Mouse (Mus musculus): ENCODE results near the gene Smyd2.

Gene Smyd2

DNA sequence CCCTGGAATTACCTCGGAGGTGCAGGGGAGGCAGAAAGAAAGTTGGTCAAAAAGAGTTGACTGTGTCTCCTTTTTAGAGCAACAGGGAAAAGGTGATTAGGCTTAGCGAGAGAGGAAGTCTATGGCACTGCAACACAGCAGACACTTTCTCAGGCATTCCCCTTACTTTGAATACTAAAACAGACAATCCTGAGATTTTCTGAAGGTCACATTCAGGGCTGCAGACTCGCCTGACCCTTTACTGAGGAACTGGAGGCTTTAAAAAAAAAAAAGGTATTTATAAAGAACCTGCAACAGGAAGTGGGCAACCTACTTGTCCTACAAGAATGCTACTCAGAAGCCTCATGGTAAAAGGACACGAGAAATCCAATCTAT, 5.0 kb downstream of the Smyd2 start:
- no peak for DNase-seq (ENCODE audit: low spot score)

DNA sequence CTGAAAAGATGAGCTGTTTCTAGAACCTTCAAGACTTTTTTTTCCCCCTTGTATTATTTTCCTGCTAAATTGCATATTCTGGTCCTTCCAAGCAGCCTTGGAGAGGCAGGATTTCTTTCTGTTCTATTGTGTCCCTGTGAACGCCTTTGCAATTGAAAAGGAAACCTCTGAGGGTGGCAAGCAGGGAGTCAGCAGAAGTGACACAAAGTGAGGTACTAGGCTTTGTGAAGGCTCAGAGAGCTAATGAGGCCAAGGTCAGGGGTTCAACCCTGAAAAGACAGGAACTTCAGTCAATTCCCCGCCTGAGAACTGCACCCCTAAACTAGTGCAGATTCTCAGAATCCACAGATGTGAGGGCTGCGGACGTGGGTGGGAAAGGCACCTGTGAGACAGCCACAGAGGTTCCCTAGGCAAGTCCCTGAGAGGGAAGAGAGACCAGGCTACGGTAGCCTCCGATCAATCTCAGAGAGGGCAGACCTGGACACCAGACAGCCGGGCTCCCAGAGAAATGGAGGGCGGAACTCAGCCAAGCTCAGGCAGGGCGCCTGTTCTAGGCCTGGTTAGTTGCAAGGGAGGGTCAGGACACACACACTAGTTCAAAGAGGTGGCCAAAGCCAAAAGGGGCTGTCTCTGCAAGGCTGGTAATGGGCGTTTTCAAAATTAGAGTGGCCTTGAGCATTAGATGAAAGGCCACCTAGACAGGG, 5.6 kb downstream of the Smyd2 start:
- no peak for DNase-seq (ENCODE audit: low spot score)

DNA sequence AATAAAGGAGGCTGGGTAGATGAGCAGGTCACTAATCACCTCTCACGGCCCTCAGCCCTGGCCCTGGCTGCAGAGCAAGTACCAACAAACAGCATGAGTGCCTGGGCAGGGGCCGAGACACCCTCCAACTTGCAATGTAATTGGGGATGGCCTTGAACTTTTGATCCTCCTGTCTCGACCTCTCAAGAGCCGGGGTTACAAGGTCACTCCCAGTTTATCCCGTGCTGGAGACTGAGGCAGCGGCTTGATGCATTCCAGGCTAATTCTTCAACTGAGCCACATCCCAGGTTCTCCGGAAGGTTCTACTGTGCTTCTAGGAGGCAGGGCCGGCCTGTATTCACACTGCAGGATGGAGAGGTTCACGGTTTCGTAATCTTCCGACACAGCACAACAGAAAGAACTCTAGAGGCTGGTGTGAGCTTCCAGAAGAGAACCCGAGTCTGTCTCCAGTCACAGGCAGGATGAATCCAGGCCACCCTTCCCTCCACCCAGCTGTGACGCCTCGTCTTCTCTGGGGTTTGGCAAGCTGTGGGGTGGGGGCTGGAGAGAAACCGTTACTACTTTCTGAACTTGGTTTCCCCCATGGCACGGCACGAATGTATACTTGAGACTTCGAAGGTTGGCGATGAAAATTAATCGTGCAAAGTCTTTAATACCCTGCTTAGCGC, 8.9 kb downstream of the Smyd2 start:
- DNase-seq (ENCODE audit: low spot score): no peak

DNA sequence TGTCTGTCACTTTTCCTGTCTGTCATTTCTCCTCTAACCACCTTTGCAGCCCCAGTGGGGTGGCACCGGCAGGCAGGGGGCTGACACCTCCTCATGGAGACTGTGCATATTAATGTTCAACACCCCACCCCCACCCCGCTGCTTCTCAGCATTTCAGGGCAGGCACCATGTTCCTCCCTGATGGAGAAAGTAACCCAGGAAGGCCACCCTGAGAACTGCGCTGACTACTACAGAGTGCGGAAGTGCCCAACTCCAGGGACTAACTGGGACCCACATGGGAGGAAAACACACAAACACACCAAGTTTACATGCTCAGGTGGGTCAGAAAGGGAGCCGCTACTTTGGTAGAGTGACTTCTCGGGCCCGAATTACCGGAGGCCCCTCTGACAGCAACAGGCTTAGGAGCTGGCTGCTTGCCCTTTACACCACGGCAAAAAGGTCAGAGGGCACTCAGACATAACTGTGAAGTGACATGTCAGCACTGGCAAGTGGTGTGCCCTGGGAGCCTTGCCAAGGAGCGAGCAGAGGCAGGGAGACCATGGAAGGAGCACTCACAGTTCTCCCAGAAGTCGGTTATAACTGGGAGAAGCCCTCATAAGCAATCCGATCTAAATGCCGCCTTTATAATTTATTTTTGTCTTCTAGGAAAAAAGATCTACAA, 11.3 kb downstream of the Smyd2 start:
- DNase-seq (ENCODE audit: low spot score): no peak

DNA sequence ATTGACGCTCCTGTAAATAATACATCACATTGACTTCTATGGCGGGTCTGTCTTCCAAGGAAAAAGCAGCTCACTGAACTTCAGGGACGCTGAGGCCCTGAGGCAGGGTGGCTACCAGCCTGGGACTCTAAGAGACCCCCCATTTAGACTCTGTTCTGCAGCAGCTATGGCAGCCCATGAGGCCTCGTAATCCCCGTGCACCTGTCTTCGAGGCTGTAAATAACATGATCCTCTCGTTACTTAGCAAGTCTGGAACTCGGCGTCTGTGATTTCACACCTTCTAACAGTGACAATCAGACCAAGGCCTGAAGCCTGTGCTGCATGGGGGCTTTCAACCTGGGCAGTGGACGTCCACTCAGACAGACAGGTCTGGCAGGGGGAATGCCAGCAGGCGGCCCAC, 19.0 kb downstream of the Smyd2 start:
- no peak for DNase-seq (ENCODE audit: low spot score)

DNA sequence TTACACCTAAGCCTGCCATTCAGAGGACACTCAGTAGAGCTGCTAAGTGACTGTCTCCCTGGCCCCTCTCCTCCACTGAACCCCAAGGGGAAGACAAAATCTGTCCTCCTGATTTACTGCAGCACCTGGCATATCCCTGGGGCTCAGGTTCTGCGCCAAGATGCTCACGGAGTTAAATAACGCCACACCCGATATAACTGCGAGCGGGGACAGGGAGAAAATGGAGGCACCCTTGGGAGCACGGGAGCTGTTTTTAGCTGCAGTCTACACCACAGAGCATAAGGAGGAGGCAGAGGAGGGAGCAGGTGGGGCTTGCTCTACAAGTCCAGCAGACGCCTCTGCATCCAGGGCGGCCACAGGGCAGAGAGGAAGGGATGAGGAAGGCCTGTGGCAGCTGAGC, 19.8 kb downstream of the Smyd2 start:
- no peak for DNase-seq (ENCODE audit: low spot score)

DNA sequence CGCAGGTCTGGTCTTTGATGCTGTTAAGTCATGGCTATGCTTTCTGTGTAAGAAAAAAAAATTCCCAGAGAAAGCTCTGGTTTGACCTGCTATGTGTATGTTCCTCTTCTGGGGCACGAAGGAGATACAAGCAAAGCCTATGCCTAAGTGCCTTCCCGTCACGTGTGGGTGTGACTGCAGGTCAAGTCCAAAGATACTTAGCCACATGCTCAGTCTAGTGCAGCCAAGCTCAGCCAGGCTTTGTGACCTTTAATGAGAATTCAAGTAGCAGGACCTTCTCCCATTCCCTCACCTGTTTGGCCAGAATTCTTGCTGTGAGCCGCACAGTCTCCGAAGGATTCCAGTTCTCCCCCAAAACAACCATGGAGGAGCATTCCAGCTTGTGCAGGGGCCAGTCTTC, 22.6 kb downstream of the Smyd2 start:
- DNase-seq (ENCODE audit: low spot score): no peak

DNA sequence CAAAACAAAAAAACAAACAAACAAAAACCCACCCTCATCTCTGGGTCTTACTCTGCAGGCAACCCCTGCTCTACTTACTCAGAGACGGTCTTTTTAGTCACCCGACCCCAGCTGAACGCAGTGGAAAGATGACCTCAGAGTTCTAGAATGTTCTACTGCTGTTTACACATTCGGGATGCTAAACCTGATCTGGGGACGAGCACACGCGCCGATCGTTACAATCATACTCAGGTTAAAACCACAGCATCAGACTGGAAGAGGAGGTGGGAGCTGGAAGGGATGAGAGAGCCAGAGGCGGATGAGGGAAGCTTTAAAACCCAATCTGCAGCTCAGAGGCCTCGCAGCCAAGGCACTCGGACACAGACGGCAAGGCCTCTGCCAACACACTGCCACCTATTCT, 23.5 kb downstream of the Smyd2 start:
- no peak for DNase-seq (ENCODE audit: low spot score)

DNA sequence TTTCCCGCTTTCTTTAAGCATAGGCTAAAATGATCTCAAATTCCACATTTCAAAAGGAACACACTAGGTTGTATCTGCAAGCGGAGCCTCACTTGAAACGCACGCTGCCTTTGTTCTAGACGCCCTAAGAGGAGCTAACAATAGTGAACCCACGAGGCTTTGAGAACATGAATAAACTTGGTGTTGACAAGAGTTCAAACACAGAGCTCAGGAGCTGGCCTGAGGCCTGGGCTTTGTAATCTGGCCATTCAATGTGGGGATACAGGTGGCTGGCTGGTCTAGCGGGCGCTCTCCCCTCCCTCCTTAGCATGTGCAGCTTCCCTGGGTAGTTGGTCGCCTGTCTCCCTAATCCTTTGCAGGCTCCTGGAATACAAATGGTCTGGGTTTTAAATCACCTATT, 24.3 kb downstream of the Smyd2 start:
- no peak for DNase-seq (ENCODE audit: low spot score)

DNA sequence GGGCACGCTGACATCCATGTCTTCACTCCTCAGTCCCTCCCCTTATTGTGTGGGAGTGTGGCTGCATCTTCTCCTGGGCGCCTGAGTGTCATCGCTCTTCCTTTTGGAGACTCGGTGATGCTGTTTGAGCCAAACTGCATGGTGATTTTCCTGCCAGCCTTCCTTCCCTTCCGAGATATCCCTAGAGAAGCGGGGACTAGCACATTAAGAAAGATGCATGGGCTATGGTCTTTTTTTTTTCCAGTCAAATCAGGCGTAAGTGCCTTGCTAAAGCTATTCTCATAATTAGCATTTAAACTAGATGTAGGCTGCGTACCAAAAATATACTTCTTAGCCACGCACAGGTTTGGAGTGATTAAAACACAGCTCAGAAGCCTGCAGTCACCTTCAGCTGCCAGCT, 28.0 kb downstream of the Smyd2 start:
- DNase-seq (ENCODE audit: low spot score): no peak

DNA sequence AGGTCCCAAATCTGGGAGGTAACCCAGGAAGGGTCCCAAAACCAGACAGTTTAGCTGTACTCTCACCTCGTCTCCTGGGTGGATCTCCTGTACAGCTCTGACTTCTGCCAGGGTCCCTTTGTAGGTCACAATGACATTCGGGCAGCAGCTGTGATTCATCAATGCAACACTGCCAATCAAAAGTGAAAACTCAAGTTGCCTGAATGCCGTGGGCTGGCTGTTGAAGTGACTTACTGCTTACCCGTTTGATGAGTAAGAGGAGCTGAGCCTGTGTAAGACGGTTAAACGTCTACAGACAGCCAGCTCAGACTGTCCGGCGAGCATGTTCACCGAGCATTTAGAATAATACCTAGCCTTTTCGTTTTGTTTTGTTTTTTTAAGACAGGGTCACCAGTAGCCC, 33.4 kb downstream of the Smyd2 start:
- DNase-seq (ENCODE audit: low spot score): no peak

DNA sequence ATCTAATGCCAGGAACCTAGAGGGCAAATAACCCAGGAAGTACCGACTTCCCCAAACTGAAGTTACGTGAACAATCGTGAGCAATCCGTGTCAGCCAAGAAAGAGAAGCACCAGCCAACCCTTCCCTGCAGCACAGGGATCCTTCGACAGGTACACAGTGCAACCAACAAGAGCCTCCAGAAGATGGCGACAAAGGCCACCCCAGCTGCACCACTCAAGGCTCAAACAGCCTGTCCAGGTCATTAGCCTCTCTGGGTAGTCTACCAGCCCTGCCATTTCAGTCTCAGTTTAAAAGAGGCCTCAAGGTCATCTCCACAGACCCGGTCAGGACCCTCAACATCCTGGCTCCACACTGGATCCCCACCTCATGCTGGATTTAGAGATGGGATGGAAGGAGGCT, 34.6 kb downstream of the Smyd2 start:
- DNase-seq (ENCODE audit: low spot score): no peak

DNA sequence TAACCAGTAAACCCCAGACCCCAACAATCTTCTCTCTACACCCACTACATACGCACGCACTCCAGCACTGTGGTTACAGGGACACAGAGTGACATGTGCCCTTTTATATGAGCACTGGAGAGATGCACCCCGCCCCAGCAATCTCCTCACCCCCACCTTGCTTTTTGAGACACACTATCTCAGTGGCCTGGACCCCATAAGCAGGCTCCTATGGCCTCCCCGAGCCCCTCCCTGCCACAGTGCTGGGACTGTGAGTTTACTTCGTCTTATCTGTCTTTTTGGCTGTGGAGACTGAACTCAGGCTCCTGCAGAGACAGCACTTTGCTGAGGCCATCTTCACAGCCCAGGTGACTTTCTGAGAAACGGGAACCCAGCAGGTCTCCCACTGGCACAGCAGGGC, 36.2 kb downstream of the Smyd2 start:
- no peak for DNase-seq (ENCODE audit: low spot score)

DNA sequence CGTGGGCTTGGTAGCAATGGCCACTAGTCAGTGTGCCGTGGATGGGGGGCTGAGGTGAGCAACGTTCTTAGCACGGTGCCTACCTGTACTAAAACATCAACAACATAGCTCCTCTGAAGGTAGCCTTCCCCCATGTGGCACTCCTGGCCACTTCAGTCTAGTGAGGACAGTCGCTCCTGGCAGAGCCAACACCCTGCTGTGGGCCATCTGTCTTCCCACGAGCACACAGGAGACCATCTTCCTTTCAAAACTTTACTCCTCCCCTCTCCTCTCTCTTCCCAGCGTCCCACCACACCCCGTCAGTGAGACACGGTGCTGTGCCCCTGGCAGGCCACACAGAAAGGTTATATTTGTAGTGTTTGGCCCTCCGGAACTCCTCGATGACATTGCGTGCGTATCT, 37.2 kb downstream of the Smyd2 start:
- no peak for DNase-seq (ENCODE audit: low spot score)

DNA sequence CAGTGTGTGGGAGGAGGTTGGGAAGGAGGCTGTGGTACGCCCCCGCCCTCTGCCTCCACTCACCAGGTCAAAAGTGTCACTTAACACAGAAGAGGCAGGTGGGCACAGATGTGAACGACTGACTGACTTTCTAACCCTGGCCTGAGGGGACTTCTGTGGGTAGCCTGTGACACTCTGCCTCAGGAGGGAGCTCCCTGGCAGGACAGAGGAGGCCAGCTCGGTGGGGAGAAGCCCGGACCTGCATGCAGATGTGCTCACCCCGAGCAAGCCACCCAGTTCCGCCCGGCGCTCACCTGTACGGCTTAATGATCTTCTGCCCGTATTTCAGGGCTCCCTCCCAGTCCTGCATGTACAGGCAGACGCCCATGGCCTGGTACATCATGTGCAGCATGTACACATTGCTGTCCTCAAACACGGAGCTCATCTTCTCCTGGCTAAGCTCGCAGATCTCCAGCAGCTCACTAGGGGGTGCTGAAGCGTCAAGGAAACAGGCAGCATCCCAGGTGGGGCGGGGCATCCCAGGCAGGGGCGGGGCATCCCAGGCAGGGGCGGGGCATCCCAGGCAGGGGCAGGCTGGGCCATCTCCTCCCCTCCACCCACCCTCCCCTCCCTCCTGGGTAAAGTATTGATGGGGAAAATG, 38.5 kb downstream of the Smyd2 start:
- peak; percentile 38 for DNase-seq (ENCODE audit: low spot score)

DNA sequence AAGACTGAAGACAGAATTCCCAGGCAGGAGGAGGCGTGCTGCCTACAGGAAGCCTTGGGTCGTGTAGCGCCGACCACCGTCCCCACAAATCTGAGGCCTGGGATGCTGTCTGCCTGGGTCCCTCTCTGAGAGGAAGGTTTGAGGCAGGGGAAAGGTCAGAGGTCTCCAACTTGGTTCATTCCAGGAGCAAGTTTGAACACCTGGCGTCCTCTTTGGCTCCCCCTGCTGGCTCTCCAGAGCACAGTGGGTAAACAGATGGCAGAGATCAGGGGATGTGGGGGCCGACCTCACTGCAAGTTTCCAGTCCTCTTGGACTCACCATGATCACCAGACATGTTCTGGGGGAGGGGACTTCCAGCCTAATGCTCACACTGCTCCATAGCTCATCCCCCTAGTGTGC, 39.3 kb downstream of the Smyd2 start:
- DNase-seq (ENCODE audit: low spot score): no peak

DNA sequence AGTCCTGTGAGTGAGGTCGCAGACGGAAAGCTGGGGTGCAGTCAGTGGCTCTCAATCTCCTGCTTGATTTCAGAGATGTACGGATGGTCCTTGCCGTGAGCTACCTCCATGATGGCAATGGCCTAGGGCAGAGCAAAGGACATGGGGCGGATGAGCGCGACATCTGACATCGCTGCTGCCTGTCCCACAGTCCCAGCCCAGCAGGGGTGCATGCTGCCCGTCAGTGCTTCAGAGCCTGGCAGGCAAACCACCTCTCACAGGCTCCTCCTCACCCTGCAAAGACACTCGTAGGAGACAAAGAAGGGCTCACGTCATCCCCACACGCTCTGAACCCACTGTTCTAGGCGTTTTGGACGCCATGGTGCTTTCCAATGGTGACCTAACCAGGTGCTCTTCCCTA, 41.4 kb downstream of the Smyd2 start:
- DNase-seq (ENCODE audit: low spot score): no peak

DNA sequence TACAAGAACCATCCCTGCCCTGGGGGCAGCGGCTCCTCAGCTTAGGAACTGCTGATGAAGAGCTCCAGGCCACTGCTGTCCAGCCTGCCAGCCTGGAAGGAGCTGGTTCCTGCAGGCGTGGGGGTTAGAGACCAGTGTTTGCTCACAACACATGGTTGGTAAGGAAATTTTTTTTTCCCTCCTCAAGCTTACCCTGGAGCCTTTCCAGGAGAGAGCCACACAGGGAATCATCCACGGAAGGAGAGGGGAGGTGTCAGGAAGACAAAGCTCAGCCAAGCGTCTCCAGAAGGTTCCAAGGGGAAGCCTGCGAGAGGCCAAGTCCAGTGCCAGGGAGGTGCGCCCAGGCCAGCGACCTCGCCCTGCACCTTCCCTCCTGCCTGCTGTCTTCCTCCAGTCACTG, 42.2 kb downstream of the Smyd2 start:
- DNase-seq (ENCODE audit: low spot score): no peak

DNA sequence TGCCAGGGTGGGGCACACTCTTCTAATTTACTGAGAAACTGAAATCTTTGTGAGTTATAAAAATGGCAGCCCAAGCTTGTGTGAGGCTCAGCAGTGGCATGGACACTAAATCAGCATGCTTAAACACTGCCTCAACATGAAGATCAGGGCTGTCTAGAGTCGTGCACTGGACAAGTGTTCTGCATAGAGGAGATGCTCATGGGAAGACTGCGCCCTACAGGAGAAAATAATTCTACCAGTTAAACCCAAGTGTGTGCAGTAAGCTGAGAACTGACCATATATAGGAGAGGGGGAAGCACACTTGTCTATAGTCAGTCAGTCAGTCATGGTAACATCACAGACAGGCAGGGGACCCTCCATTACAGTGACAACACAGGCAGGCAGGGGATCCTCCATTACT, 43.0 kb downstream of the Smyd2 start:
- DNase-seq (ENCODE audit: low spot score): no peak

DNA sequence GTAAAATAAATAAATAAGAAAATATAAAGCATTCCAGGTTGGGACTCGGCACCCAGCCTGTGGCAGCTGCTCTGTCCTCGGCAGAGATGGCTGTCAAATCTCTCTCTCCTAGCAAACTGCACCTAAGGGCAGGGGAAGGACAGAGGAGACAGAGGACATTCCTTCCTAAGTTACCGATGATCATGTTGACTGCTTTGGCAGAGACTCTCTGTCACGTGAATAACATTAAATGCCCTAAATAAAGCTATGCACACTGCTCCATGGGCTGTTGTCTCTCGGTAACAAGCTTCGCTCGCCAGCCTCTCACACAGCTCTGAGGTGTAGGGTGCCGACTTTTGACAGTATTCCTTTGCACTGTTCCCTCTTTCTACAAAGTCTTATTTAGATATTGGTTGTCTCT, 46.0 kb downstream of the Smyd2 start:
- DNase-seq (ENCODE audit: low spot score): no peak

DNA sequence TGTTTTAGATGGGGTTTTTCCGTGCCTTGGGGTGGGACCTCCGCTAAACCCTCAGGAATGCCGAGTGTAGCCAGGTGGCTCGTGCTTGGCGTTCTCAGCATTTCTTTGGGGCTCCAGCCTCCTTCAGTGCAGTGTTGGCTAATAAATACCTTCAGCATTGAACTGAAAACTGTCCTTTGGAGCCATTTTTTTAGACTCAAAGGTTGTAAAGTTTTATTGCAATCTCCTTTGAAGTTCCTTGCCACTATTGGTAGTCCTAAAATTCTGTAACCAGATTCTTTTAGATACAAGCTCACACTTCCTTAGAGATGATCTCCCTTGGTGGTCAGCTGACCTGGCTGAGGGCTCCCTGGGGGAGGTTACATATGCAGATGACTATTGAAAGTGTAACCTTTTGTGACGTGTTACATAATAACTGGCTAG, 46.7 kb downstream of the Smyd2 start:
- DNase-seq (ENCODE audit: low spot score): no peak

DNA sequence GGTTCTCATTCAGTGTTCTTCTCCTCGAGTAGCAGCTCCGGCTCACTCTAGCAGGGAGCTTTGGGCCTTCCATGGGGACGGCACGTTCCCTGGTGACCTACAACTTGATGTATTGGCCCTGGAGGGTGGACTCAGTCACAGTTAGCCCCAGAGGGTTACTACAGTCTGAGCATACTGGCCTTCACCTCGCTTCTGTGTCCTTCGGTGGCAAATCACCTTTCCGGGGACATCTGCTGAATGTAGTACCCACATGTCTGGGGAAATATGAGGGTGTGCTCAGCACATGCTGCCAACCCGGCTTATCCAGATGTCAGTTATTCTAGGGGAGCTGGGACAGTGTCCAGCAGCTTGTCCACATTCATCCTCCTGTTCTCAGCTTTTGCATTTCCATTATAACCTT, 48.6 kb downstream of the Smyd2 start:
- no peak for DNase-seq (ENCODE audit: low spot score)

DNA sequence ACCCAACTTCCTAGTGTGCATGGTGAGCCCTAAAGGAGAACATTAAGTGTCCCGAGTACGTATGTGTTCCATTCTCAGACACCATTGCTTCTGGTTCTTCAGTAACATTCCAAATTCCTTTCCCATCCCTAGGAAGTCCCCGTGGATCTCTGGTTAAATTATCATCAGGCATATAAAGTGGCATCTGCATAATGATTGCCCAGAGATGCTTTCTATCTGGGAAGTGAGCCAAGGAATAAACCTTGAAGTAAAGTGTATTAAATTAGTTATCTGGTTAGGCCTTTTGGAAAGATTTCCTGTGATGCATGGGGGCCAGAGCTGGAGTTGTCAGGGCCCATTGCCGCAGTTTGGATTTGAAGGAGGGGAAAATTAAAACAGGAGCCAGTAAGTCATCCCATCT, 50.1 kb downstream of the Smyd2 start:
- DNase-seq (ENCODE audit: low spot score): no peak
